Mouse (Mus musculus) MEL (cell line): ENCODE results near the gene Adtrp.

Source experiments
- CHD2 ChIP-seq: IDR thresholded peaks from 2 replicates; pipeline ENCODE4 v1.6.1; 2011; ENCODE audit warnings: low read length, improper control_type of control experiment
- CTCF ChIP-seq, 3 experiments: IDR thresholded peaks in 2 of 3; conservative IDR thresholded peaks in 1 of 3; 2 replicates each; pipeline ENCODE4 v1.5.1; 2011 to 2012; ENCODE audit warnings: low read length in 3 of 3, low read depth in 2 of 3, mild to moderate bottlenecking in 2 of 3, improper control_type of control experiment in 1 of 3, inconsistent platforms in 1 of 3, mixed read lengths in 1 of 3, moderate library complexity in 1 of 3; ENCODE audit not compliant: control insufficient read depth in 1 of 3, insufficient read depth in 1 of 3, poor library complexity in 1 of 3, severe bottlenecking in 1 of 3
- GABPA ChIP-seq: IDR thresholded peaks from 2 replicates; pipeline ENCODE4 v1.6.1; 2012; ENCODE audit warnings: low read depth, mild to moderate bottlenecking, inconsistent platforms, low read length, improper control_type of control experiment, moderate library complexity
- MEF2A ChIP-seq: IDR thresholded peaks from 2 replicates; pipeline ENCODE4 v1.6.1; 2014; ENCODE audit warnings: low read depth, mild to moderate bottlenecking, inconsistent platforms, low read length, improper control_type of control experiment; ENCODE audit not compliant: poor library complexity, insufficient replicate concordance, severe bottlenecking; ENCODE audit errors: extremely low read depth
- POLR2A ChIP-seq, 2 experiments: IDR thresholded peaks; 2 replicates each; pipeline ENCODE4 v1.6.1; 2011 to 2012; ENCODE audit warnings: low read length in 2 of 2, mild to moderate bottlenecking in 2 of 2, control low read depth in 1 of 2, improper control_type of control experiment in 1 of 2, low read depth in 1 of 2, moderate library complexity in 1 of 2; ENCODE audit not compliant: control insufficient read depth in 1 of 2, insufficient read depth in 1 of 2, poor library complexity in 1 of 2
- RAD21 ChIP-seq: IDR thresholded peaks from 2 replicates; pipeline ENCODE4 v1.6.1; 2011; ENCODE audit warnings: mild to moderate bottlenecking, low read depth, low read length, improper control_type of control experiment
- TAL1 ChIP-seq: IDR thresholded peaks from 2 replicates; pipeline ENCODE4 v1.6.1; 2012; ENCODE audit warnings: mild to moderate bottlenecking, inconsistent platforms, low read length, moderate library complexity, mixed read lengths
- TBP ChIP-seq: IDR thresholded peaks from 2 replicates; pipeline ENCODE4 v1.8.0; 2011; ENCODE audit warnings: low read depth, low read length, improper control_type of control experiment
- ZC3H11A ChIP-seq: IDR thresholded peaks from 2 replicates; pipeline ENCODE4 v1.6.1; 2012; ENCODE audit warnings: low read depth, mild to moderate bottlenecking, inconsistent platforms, low read length, improper control_type of control experiment
- ZMIZ1 ChIP-seq: IDR thresholded peaks from 2 replicates; pipeline ENCODE4 v1.6.1; 2012; ENCODE audit warnings: low read depth, mild to moderate bottlenecking, inconsistent platforms, low read length, improper control_type of control experiment, moderate library complexity

DNA sequence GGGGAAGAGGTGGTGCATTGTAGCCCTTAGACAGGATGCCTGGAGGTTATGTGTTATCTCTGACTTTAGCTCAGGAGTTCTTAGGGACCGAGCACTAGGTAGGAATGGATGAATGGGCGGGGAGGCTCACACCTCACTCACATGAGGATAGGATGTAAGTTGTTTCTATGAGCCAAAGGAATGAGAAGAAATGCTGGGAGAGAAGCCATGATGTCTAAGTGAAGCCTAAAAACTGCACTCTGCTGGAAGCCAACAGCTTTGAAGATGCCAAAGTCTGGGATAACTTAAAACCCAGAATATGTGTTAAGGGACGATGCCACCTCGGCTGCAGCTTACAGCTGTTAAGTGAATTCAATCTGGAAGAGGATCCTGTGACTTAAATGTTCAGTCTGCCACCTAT lies 79.5 kb downstream of the Adtrp start:
- TF ChIP-seq TBP (no peak), CTCF (IDR thresholded peaks at IDR 0.05 in 2 of 3, conservative IDR thresholded peaks at IDR 0.05 in 1 of 3; ENCODE audit: control insufficient read depth in 1 of 3, insufficient read depth in 1 of 3, low read depth in 2 of 3, low read length in 3 of 3, poor library complexity in 1 of 3, severe bottlenecking in 1 of 3) (no peak), RAD21 (no peak), ZMIZ1 (no peak), POLR2A (IDR thresholded peaks at IDR 0.05; ENCODE audit: control insufficient read depth in 1 of 2, insufficient read depth in 1 of 2, low read depth in 1 of 2, low read length in 2 of 2, poor library complexity in 1 of 2) (no peak), GABPA (no peak), TAL1 (no peak), ZC3H11A (no peak), CHD2 (no peak), MEF2A (no peak)
